Mouse (Mus musculus): ENCODE results near the gene Ciao1. TPM values are rescaled to one million over a fixed set of nuclear protein-coding genes. Genes with fewer than 3 reads are reported as not detected.
"Not testable (repeated sequence)": the region's sequence is repeated elsewhere in the genome, so short reads cannot be mapped to it uniquely, and the experiment has no call there.

Ciao1 gene
- polyA plus RNA-seq, 1 experiment from 2014 or later, result 53.7 TPM

DNA sequence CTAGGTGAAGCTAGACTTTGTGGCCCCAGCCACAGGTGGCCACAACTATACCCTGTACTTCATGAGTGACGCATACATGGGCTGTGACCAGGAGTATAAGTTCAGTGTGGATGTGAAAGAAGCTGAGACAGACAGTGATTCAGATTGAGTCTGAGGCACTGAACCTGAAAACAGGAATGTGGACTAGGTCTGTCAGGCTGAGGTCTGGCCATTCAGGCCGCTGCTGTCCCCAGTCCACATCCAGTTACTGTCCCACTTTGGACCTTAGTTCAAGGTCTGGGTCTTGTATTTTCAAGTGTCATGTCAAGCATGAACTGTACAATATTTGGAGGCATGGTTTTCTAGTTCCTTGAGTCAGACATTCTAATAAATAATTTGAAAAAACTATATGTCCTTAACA lies 7.6 kb downstream of the Ciao1 start:
- Histone ChIP-seq H3K4me1 (no peaks in the 10 kb centered on the region), H3K4me3 (no peak overlapping the region), H3K36me3 (peaks cover 88% of the 10 kb centered on the region), H3K27me3 (no peaks in the 10 kb centered on the region), H3K9me3 (no peaks in the 10 kb centered on the region), H3K9ac (replicated peaks) (no peak overlapping the region), H3K27ac (replicated peaks) (no peak overlapping the region), H3K4me2 (replicated peaks) (no peak overlapping the region)
- 91% methylated on average over 2 of the region's 2 CpGs for WGBS
- ATAC-seq (ENCODE audit: low FRiP score, low read depth), result no peak

DNA sequence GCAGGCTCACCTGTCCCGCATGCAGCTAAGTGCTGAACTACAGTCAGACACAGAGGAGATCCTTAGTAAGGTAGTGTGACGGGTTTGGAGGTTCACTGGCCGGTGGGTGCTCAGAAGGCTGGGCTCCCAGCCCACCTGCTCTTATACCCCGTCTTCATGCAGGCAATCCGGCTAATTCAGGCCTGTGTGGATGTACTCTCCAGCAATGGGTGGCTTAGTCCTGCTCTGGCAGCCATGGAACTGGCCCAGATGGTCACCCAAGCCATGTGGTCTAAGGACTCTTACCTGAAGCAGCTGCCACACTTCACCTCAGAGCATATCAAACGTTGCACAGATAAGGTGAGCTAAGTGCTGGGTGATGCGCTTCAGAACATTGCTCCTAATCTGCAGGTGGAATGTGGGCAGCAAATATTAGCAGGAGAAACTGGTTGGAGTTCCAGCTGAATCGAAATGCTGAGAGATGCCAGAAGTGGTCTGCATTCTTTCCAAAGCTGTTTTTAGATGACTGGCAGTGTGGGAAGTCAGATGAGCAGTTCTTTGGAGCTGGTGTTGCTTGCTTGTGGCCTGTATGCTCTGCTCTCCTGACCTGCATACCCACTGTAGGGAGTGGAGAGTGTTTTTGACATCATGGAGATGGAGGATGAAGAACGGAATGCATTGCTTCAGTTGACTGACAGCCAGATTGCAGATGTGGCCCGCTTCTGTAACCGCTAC lies 9.6 kb downstream of the Ciao1 start:
- Histone ChIP-seq H3K9me3 (no peaks in the 10 kb centered on the region), H3K4me1 (no peaks in the 10 kb centered on the region), H3K9ac (replicated peaks) (no peak overlapping the region), H3K4me3 (no peak overlapping the region), H3K27ac (replicated peaks) (no peak overlapping the region), H3K36me3 (peaks cover 93% of the 10 kb centered on the region), H3K27me3 (no peaks in the 10 kb centered on the region), H3K4me2 (replicated peaks) (no peak overlapping the region)
- WGBS, result 95% methylated on average over 11 of the region's 11 CpGs
- no peak for ATAC-seq (ENCODE audit: low FRiP score, low read depth)

DNA sequence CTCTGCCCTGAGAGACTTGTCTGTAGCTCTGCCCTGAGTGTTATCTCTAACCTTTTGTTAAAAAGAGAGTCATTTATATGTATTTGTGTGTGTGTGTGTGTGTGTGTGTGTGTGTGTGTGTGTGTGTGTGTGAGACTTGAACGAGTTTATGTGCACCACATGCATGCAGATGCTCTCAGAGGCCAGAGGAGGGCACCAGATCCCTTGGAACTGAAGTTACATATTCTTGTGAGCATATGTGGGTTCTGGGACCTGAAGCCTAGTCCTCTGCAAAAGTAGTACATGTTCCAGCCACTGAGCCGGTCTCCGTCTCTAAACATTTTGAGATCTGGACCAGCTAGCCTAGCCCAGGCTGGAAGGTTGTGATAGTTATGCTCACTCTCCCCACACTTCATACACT lies 22.4 kb downstream of the Ciao1 start:
- no peak for ATAC-seq (ENCODE audit: low FRiP score, low read depth)
- peaks cover 95% of the 10 kb centered on the region for H3K36me3 ChIP-seq
- 99% methylated on average over 3 of the region's 3 CpGs for WGBS

DNA sequence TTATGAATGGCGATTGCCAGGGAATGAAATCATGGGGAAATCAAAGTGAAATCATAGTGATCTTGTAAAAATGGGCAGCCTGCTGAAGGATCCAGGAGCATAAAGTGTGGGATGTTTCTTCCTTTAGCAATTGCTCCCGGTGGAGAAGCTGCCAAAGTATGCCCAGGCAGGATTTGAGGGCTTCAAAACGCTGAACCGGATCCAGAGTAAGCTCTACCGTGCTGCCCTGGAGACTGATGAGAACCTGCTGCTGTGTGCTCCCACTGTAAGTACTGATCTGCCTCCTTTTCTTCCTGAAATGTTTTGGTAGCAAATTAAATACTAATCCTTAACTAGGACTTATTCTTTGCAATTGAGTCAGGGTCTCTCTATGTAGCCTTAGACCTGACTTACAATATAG lies 29.9 kb downstream of the Ciao1 start:
- H3K27ac ChIP-seq (replicated peaks), result no peak overlapping the region
- no peaks in the 10 kb centered on the region for H3K27me3 ChIP-seq
- H3K4me1 ChIP-seq, result no peaks in the 10 kb centered on the region
- no peak for ATAC-seq (ENCODE audit: low FRiP score, low read depth)
- H3K9me3 ChIP-seq, result no peaks in the 10 kb centered on the region
- H3K9ac ChIP-seq (replicated peaks), result no peak overlapping the region
- no peak overlapping the region for H3K4me2 ChIP-seq (replicated peaks)
- peaks cover 97% of the 10 kb centered on the region for H3K36me3 ChIP-seq
- 94% methylated on average over 5 of the region's 5 CpGs for WGBS
- no peak overlapping the region for H3K4me3 ChIP-seq

More for the DNA sequence above, 22.4 kb downstream of the Ciao1 start:
- Histone ChIP-seq H3K9ac (replicated peaks) (no peak overlapping the region), H3K27me3 (no peaks in the 10 kb centered on the region), H3K4me1 (no peaks in the 10 kb centered on the region), H3K9me3 (peaks cover 5% of the 10 kb centered on the region; the same call in 1 of the 2 replicates), H3K4me2 (replicated peaks) (no peak overlapping the region), H3K4me3 (no peak overlapping the region), H3K27ac (replicated peaks) (no peak overlapping the region)

DNA sequence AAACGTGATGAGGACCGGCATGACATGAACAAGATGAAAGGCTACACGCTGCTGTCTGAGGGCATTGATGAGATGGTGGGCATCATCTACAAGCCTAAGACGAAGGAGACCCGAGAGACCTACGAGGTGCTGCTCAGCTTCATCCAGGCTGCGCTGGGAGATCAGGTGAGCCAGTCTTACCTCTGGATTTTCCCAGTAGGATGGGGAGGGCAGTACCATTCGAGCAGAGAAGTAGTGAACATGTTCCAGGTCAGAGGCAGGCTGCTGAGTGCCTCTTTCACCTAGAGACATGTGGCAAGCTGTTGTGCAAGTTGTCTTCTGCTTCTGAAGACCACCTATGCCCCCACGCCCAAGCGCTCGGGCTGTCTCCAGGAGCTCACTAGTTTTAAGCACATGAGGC lies 36.9 kb downstream of the Ciao1 start:
- no peaks in the 10 kb centered on the region for H3K27me3 ChIP-seq
- 97% methylated on average over 11 of the region's 11 CpGs for WGBS
- H3K27ac ChIP-seq (replicated peaks), result no peak overlapping the region
- H3K9ac ChIP-seq (replicated peaks), result no peak overlapping the region
- H3K36me3 ChIP-seq, result peaks cover 54% of the 10 kb centered on the region
- H3K4me1 ChIP-seq, result peaks cover 15% of the 10 kb centered on the region
- H3K9me3 ChIP-seq, result no peaks in the 10 kb centered on the region
- H3K4me2 ChIP-seq (replicated peaks), result no peak overlapping the region
- no peak for ATAC-seq (ENCODE audit: low FRiP score, low read depth)
- H3K4me3 ChIP-seq, result no peak overlapping the region

DNA sequence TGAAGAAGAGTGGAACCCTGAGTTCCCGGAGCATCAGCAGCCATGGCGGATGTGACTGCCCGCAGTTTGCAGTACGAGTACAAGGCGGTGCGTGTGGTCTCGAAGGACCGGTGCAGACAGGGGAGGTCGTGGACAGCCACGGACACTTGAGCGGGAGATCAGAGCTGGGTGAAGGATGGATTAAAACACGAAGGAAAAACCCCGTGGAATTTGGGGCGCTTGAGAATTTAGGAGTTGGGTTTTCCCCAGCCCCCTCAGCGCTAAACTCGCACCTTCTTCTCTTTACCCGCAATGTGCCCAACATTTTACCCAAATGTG lies 39.2 kb downstream of the Ciao1 start:
- Histone ChIP-seq H3K9ac (replicated peaks) (peak overlapping the region; percentile 79), H3K36me3 (peaks cover 31% of the 10 kb centered on the region), H3K4me2 (replicated peaks) (peak overlapping the region; percentile 86), H3K27ac (replicated peaks) (peak overlapping the region; percentile 58; the same call in 1 of the 2 replicates), H3K9me3 (no peaks in the 10 kb centered on the region), H3K4me1 (peaks cover 15% of the 10 kb centered on the region), H3K27me3 (no peaks in the 10 kb centered on the region), H3K4me3 (peak overlapping the region; percentile 87)
- WGBS, result 0% methylated on average over 17 of the region's 17 CpGs
- ATAC-seq (ENCODE audit: low FRiP score, low read depth), result no peak

DNA sequence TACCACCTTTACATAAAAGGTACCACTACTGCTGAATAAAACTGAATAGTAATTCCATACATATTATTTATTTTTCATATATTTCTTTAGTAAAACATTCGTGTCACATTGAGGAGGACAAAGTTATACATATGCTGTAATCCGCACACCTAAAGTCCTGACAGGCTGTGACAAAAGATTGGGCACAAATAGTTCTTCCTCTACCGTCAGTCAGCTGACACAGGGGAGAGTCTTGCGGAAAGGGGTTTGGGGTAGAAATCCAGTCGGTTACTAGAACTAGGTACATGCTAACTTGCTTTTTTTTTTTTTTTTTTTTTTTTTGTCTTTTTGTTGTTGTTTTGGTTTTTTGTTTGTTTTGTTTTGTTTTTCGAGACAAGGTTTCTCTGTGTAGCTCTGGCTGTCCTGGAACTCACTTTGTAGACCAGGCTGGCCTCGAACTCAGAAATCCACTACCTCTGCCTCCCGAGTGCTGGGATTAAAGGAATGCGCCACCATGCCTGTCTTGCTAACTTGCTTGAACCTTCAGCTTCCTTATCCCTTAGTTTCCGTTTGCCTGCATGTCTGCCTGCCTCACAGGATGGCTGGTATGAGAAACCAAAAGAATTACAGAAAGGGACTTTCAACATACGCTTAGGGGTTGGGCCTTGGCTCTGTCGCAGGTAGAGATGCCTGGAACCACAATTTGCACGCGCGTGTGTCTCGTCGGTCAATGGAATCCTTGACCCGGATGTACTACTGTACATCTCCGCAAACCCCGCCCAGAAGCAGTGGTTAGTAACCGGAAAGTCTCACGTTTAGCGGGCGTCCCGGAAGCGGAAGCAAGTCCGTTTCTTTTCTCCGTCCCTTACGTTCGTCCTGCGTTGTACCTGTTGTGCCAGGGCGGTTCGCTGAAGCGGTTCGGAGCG lies 39.8 kb downstream of the Ciao1 start, which contains the start of the genes 1810024B03Rik and Snrnp200:
Gene 1810024B03Rik (minus strand): TSS at position 734 of the 905 bp plus-strand sequence.
Gene Snrnp200 (plus strand): TSS at position 840 of the 905 bp plus-strand sequence.
- Histone ChIP-seq H3K9ac (replicated peaks) (peak within 1 kb of the TSS; percentile 79), H3K4me2 (replicated peaks) (peak within 1 kb of the TSS; percentile 86), H3K4me3 (peak within 1 kb of the TSS; percentile 87), H3K4me1 (peaks cover 15% of the 10 kb centered on the region), H3K9me3 (no peaks in the 10 kb centered on the region), H3K27ac (replicated peaks) (peak within 1 kb of the TSS; percentile 58), H3K36me3 (peaks cover 26% of the 10 kb centered on the region), H3K27me3 (no peaks in the 10 kb centered on the region)
- peak; percentile 97 for ATAC-seq (ENCODE audit: low FRiP score, low read depth)
- 11% methylated on average over 36 of the region's 36 CpGs for WGBS

DNA sequence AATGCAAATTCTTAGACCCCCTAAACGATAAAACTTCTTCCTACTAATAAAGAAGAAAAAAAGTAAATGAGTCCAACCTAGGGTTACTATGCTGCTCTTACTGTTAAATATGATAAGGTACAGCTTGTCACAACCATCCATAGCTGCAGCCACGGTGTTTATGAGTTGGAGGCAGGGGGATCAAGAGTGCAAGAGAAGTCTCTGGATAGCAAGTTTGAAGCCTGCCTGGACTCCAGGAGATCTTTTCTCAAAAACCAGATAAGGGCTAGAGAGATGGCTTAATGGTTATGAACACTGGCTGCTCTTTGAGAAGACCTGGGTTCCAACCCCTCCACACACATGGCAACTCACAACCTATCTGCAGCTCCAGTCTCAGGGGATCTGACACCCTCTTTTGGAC lies 40.7 kb downstream of the Ciao1 start:
- Histone ChIP-seq H3K27ac (replicated peaks) (no peak overlapping the region), H3K4me1 (peaks cover 15% of the 10 kb centered on the region), H3K9me3 (no peaks in the 10 kb centered on the region), H3K4me3 (no peak overlapping the region), H3K4me2 (replicated peaks) (no peak overlapping the region), H3K36me3 (peaks cover 24% of the 10 kb centered on the region), H3K9ac (replicated peaks) (no peak overlapping the region), H3K27me3 (no peaks in the 10 kb centered on the region)
- 94% methylated on average over 2 of the region's 2 CpGs for WGBS
- ATAC-seq (ENCODE audit: low FRiP score, low read depth), result no peak

DNA sequence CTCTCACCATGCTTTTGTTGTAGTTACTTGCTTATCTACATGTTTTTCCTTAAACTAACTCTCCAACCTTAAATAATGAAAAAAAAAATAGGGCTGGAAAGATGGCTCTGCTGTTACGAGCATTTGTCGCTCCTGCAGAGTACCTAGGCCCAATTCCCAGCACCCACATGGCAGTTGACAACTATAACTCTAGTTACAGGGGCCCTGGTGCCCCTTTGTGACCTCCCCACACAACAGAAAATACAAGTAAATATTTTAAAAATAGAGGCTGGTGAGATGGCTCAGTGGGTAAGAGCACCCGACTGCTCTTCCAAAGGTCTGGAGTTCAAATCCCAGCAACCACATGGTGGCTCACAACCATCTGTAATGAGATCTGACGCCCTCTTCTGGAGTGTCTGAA lies 41.7 kb downstream of the Ciao1 start:
- H3K27me3 ChIP-seq; H3K9ac ChIP-seq (replicated peaks); ATAC-seq (ENCODE audit: low FRiP score, low read depth); H3K27ac ChIP-seq (replicated peaks); H3K4me3 ChIP-seq; H3K9me3 ChIP-seq; H3K4me2 ChIP-seq (replicated peaks): not testable (repeated sequence)
- WGBS, result 85% methylated on average over 4 of the region's 4 CpGs
- Histone ChIP-seq H3K36me3 (peaks cover 20% of the 10 kb centered on the region), H3K4me1 (peaks cover 15% of the 10 kb centered on the region)

DNA sequence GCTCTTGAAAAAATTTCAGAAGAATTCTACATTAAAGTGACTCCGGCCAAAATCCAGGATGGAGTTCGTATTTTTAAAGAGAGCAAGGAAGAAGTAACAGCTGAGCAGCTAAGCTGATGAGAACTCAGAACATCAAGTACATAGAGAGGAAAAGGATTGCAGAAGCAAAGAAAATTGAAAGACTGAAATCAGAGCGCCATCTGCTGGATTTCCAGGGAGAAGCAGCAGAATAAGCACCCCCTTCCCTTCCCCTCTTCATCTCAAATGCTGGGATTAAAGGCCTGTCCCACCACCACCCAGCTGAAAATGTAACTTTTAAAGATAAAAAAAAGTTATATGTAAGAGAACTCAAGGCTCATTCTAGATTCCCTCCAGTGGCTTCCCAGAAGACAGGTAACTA lies 42.7 kb downstream of the Ciao1 start:
- Histone ChIP-seq H3K36me3 (peaks cover 13% of the 10 kb centered on the region), H3K27me3 (no peaks in the 10 kb centered on the region), H3K9ac (replicated peaks) (no peak overlapping the region), H3K4me3 (no peak overlapping the region), H3K9me3 (no peaks in the 10 kb centered on the region), H3K4me2 (replicated peaks) (no peak overlapping the region), H3K27ac (replicated peaks) (no peak overlapping the region), H3K4me1 (peaks cover 15% of the 10 kb centered on the region)
- WGBS, result 31% methylated on average over 3 of the region's 3 CpGs
- ATAC-seq (ENCODE audit: low FRiP score, low read depth), result no peak
